Mouse (Mus musculus): ENCODE measurements around the gene Barhl1. TPM values are rescaled to one million over a fixed set of nuclear protein-coding genes. Genes with fewer than 3 reads are reported as not detected.
A peak's percentile ranks its signal among the peaks of the same experiment; 100 is the strongest.

The Barhl1 gene
- polyA plus RNA-seq, 1 experiment from 2014 or later, result not detected

DNA sequence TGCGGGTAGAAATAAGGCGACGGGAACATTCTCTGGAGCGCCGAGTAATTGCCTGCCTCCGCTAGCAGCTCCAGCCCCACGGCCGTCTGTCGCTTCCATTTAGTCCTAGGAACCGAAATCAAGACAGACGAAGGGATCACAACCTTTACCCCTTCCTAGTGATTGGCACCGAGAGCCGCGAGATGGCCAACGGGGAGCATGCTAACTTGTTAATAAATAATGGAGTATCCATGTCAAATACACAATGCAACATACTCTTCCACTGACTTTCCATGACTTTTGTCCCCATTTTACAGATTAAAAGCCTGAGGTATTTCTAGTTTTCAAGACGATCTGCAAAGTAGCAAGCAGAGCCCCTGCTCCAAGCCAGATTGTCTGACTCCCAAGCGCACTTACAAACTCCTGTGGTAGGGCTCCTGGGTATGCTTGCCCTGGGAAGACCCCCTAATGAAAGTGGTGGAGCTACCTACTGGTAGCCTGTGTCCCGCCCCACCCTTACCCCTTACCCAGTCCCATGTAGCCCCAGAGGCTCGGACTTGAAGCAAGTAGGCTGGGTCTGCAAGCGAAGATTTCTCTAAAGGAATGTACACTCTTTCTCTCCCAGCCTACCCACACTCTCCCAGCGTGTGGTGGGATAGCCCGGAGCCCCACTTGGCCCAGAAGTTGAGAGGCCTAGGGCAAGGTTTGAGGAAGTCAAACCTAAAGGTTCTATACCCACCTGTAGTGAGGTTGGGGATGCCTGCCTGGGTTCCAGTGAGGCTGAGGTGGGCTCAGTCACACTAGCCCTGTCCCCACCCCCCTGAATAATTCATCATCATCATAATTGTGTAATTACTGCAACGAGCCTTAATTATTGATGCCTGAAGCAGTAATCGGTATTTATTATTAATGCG, 6.4 kb downstream of the Barhl1 start:
- WGBS, result 5% methylated on average over 25 of the region's 25 CpGs
- Histone ChIP-seq H3K9me3 (no peaks in the 10 kb centered on the region), H3K4me3 (no peak overlapping the region)

DNA sequence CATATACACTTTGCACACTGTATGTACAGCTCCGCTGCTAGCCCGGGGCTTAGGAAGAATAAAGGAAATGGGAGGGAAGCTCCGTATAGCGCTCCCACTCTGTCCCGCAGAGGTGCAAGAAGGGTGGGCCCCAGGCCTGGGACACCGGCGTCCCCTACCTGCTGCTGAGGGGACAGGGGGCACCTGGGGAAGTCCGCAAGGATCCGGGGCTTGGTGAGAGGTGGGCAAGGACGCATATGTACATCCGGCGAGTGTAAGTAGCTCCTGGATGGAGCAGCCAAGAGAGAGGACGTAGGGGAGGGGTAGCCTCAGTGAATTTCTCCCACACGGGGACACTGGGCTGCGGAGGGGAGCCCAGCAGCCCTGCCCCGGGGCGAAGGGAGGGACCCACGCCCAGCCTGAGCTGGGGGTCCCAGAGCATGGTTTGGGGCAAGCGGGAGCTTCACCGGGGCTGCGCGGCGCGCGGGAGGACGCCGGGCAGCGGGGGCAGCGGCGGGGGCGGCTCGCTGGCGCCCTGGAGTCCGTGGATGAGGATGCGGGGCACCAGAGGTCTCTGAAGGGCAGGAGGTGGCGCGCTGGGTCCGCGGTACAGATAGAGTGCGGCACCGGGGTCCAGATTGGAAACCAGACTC, 7.2 kb downstream of the Barhl1 start:
- ATAC-seq (ENCODE audit: insufficient number of reproducible peaks, insufficient read depth, low FRiP score, low TSS enrichment, low read depth), result no peak
- Histone ChIP-seq H3K4me2 (no peak overlapping the region), H3K9me3 (no peaks in the 10 kb centered on the region), H3K4me1 (peaks cover 25% of the 10 kb centered on the region), H3K36me3 (peaks cover 21% of the 10 kb centered on the region), H3K27me3 (peaks cover 89% of the 10 kb centered on the region), H3K9ac (no peak overlapping the region), H3K27ac (no peak overlapping the region), H3K4me3 (peak overlapping the region; percentile 7)
- 1% methylated on average over 41 of the region's 41 CpGs for WGBS

More for the DNA sequence above, 6.4 kb downstream of the Barhl1 start:
- H3K36me3 ChIP-seq, result peaks cover 14% of the 10 kb centered on the region
- H3K4me1 ChIP-seq, result peaks cover 25% of the 10 kb centered on the region
- no peak for ATAC-seq (ENCODE audit: insufficient number of reproducible peaks, insufficient read depth, low FRiP score, low TSS enrichment, low read depth)
- no peak overlapping the region for H3K27ac ChIP-seq
- no peak overlapping the region for H3K4me2 ChIP-seq
- peaks cover 96% of the 10 kb centered on the region for H3K27me3 ChIP-seq
- H3K9ac ChIP-seq, result no peak overlapping the region

DNA sequence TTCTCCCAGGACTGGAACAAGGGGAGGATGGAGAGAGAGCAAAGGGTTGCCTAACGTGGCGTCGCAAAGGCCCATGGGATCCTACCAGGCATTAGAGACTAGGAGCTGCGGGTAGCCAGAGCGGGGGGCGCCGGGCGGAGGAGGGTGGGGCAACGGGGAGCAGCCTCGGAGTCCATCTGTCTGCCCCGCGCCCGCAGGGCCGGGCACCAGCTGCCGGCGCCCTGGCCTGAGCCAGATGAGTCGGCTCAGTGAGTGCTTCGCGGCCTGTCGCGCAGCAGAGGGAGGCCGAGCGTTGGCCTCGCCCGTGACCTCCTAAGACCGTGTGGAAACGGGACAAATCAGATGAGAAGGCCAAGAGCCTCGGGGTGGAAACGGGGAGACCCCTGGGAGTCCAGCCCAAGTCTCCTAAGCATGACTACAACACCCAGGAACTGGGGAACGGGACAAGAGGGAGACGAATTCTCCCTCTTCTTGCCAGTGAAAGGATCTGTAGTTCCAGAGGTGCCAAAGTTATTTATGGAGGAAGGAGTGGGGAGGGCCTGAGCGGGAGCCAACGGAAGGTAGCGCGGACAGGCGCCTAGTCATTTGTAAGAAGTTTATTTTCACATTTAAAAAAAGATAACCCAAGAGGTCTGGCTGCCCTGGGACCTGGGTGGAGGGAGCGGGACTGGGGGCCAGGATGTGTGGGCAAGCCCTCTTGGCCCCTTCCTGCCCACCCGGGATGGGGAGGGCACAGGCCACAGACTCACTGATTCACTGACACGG, 7.9 kb downstream of the Barhl1 start:
- Histone ChIP-seq H3K4me3 (peak overlapping the region; percentile 21), H3K4me2 (peak overlapping the region; percentile 42), H3K27me3 (peaks cover 81% of the 10 kb centered on the region), H3K27ac (no peak overlapping the region), H3K4me1 (peaks cover 25% of the 10 kb centered on the region), H3K9ac (no peak overlapping the region), H3K9me3 (no peaks in the 10 kb centered on the region), H3K36me3 (peaks cover 21% of the 10 kb centered on the region)
- WGBS, result 1% methylated on average over 39 of the region's 39 CpGs
- no peak for ATAC-seq (ENCODE audit: insufficient number of reproducible peaks, insufficient read depth, low FRiP score, low TSS enrichment, low read depth)

GRCm38 (mm10) chr2:28907691-28908388, 8.6 kb downstream of the Barhl1 start:
- H3K27me3 ChIP-seq, result peaks cover 74% of the 10 kb centered on the region
- H3K27ac ChIP-seq, result no peak overlapping the region
- H3K9me3 ChIP-seq, result no peaks in the 10 kb centered on the region
- peaks cover 21% of the 10 kb centered on the region for H3K36me3 ChIP-seq
- H3K4me3 ChIP-seq, result peak overlapping the region; percentile 21
- WGBS, result 3% methylated on average over 10 of the region's 10 CpGs
- H3K9ac ChIP-seq, result no peak overlapping the region
- peaks cover 25% of the 10 kb centered on the region for H3K4me1 ChIP-seq
- peak overlapping the region; percentile 42 for H3K4me2 ChIP-seq
- ATAC-seq (ENCODE audit: insufficient number of reproducible peaks, insufficient read depth, low FRiP score, low TSS enrichment, low read depth), result no peak

- peaks cover 36% of the 10 kb centered on the region for H3K36me3 ChIP-seq
- H3K9ac ChIP-seq, result no peak overlapping the region
- H3K27me3 ChIP-seq, result peaks cover 51% of the 10 kb centered on the region
- no peaks in the 10 kb centered on the region for H3K9me3 ChIP-seq
- 59% methylated on average over 4 of the region's 4 CpGs for WGBS
- H3K4me1 ChIP-seq, result peaks cover 19% of the 10 kb centered on the region
- H3K4me2 ChIP-seq, result no peak overlapping the region
- H3K4me3 ChIP-seq, result no peak overlapping the region
- ATAC-seq (ENCODE audit: insufficient number of reproducible peaks, insufficient read depth, low FRiP score, low TSS enrichment, low read depth), result no peak
- H3K27ac ChIP-seq, result no peak overlapping the region
These were observed 10.9 kb downstream of the Barhl1 start for GRCm38 (mm10) chr2:28905561-28905960.

GRCm38 (mm10) chr2:28904786-28905185, 11.7 kb downstream of the Barhl1 start:
- no peak for ATAC-seq (ENCODE audit: insufficient number of reproducible peaks, insufficient read depth, low FRiP score, low TSS enrichment, low read depth)
- WGBS, result 81% methylated on average over 9 of the region's 9 CpGs
- H3K9me3 ChIP-seq, result no peaks in the 10 kb centered on the region

GRCm38 (mm10) chr2:28903871-28904270, 12.6 kb downstream of the Barhl1 start:
- Histone ChIP-seq H3K4me3 (no peak overlapping the region), H3K27me3 (peaks cover 34% of the 10 kb centered on the region), H3K36me3 (peaks cover 48% of the 10 kb centered on the region), H3K27ac (no peak overlapping the region), H3K9me3 (no peaks in the 10 kb centered on the region), H3K4me2 (no peak overlapping the region), H3K4me1 (peaks cover 12% of the 10 kb centered on the region), H3K9ac (no peak overlapping the region)
- ATAC-seq (ENCODE audit: insufficient number of reproducible peaks, insufficient read depth, low FRiP score, low TSS enrichment, low read depth), result no peak
- WGBS, result 82% methylated on average over 5 of the region's 5 CpGs

More at GRCm38 (mm10) chr2:28904786-28905185, 11.7 kb downstream of the Barhl1 start:
- Histone ChIP-seq H3K27me3 (peaks cover 44% of the 10 kb centered on the region), H3K9ac (no peak overlapping the region), H3K4me1 (peaks cover 19% of the 10 kb centered on the region), H3K36me3 (peaks cover 43% of the 10 kb centered on the region), H3K27ac (no peak overlapping the region), H3K4me2 (no peak overlapping the region), H3K4me3 (no peak overlapping the region)

DNA sequence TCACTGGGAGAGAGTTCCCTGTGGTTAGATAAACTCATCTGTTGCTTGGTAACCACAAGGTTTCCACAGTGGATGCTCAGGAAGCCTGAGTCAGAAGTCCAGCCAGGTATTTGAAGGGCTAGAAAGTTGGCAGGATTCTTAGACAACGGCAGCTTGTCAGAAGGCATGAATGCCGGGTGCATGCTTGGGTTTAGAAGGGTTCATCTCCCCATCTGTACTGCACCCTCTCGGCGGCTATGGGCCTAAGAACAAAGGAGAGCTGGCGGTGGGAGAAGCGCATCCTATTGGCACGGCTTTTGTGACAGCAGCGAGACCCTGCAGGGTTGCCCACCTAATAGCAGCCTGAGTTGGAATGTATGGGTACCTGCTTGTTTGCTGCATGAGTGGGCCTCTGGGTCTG, 14.2 kb downstream of the Barhl1 start:
- no peak overlapping the region for H3K4me3 ChIP-seq
- no peaks in the 10 kb centered on the region for H3K9me3 ChIP-seq
- peaks cover 19% of the 10 kb centered on the region for H3K27me3 ChIP-seq
- no peak overlapping the region for H3K9ac ChIP-seq
- WGBS, result 89% methylated on average over 8 of the region's 8 CpGs
- no peak overlapping the region for H3K27ac ChIP-seq
- H3K4me2 ChIP-seq, result no peak overlapping the region
- H3K36me3 ChIP-seq, result peaks cover 56% of the 10 kb centered on the region
- ATAC-seq (ENCODE audit: insufficient number of reproducible peaks, insufficient read depth, low FRiP score, low TSS enrichment, low read depth), result no peak
- no peaks in the 10 kb centered on the region for H3K4me1 ChIP-seq

- H3K9me3 ChIP-seq, result no peaks in the 10 kb centered on the region
- H3K4me3 ChIP-seq, result no peak overlapping the region
- H3K36me3 ChIP-seq, result peaks cover 77% of the 10 kb centered on the region
- H3K27ac ChIP-seq, result no peak overlapping the region
- WGBS, result 81% methylated on average over 4 of the region's 4 CpGs
- ATAC-seq (ENCODE audit: insufficient number of reproducible peaks, insufficient read depth, low FRiP score, low TSS enrichment, low read depth), result no peak
- H3K4me2 ChIP-seq, result no peak overlapping the region
- H3K27me3 ChIP-seq, result no peaks in the 10 kb centered on the region
- H3K9ac ChIP-seq, result no peak overlapping the region
- H3K4me1 ChIP-seq, result no peaks in the 10 kb centered on the region
These were observed 19.0 kb downstream of the Barhl1 start for GRCm38 (mm10) chr2:28897340-28897899.

DNA sequence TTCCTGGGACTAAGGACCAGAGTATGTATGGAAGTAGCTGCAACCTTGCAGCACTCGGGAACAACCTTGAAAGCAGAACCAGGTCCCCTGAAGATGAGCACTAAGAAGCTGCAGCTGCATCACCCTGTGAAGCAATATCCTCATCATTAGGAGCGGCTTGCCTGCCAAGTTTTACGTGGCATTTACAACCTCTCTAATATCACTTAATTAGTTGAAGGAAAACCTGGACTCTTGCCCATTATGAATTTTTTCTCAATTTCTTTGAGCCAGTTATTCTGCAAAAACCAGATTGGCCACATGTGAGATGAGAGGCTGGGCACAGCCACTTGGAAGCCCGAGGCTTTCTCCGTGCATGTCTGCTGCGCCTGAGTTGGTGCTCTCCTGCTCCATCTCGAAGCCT, 20.6 kb downstream of the Barhl1 start:
- no peak overlapping the region for H3K4me3 ChIP-seq
- H3K36me3 ChIP-seq, result peaks cover 80% of the 10 kb centered on the region
- no peak overlapping the region for H3K9ac ChIP-seq
- no peaks in the 10 kb centered on the region for H3K9me3 ChIP-seq
- H3K4me2 ChIP-seq, result no peak overlapping the region
- H3K4me1 ChIP-seq, result no peaks in the 10 kb centered on the region
- no peaks in the 10 kb centered on the region for H3K27me3 ChIP-seq
- no peak for ATAC-seq (ENCODE audit: insufficient number of reproducible peaks, insufficient read depth, low FRiP score, low TSS enrichment, low read depth)
- WGBS, result 82% methylated on average over 7 of the region's 7 CpGs
- no peak overlapping the region for H3K27ac ChIP-seq

- whole genome bisulfite sequencing, result 67% methylated on average over 6 of the region's 6 CpGs
These were observed 22.9 kb downstream of the Barhl1 start for GRCm38 (mm10) chr2:28893526-28893925.

More at GRCm38 (mm10) chr2:28893526-28893925, 22.9 kb downstream of the Barhl1 start:
- no peak for ATAC-seq (ENCODE audit: insufficient number of reproducible peaks, insufficient read depth, low FRiP score, low TSS enrichment, low read depth)
- Histone ChIP-seq H3K4me3 (no peak overlapping the region), H3K4me2 (no peak overlapping the region), H3K27ac (no peak overlapping the region), H3K9me3 (no peaks in the 10 kb centered on the region), H3K4me1 (no peaks in the 10 kb centered on the region), H3K9ac (no peak overlapping the region), H3K27me3 (no peaks in the 10 kb centered on the region), H3K36me3 (peaks cover 84% of the 10 kb centered on the region)

Data from embryonic facial prominence, embryonic 13.5 days (tissue).